Mouse (Mus musculus): ENCODE data around the gene Plcb4.

Plcb4 gene

GRCm38 (mm10) chr2:136012759-136013158 is 353.9 kb downstream of the Plcb4 start:
- no peak for DNase-seq (ENCODE audit: low spot score)

- no peak for DNase-seq (ENCODE audit: low spot score)
These were observed 389.7 kb downstream of the Plcb4 start for GRCm38 (mm10) chr2:136048464-136048863.

- DNase-seq (ENCODE audit: low spot score): no peak
These were observed 392.2 kb downstream of the Plcb4 start for GRCm38 (mm10) chr2:136050793-136051615.

GRCm38 (mm10) chr2:136051688-136052289 is 393.0 kb downstream of the Plcb4 start, which contains the start of gene Lamp5:
Gene Lamp5, plus strand, starts transcription at chr2:136052239.
- no peak for DNase-seq (ENCODE audit: low spot score)

GRCm38 (mm10) chr2:136057861-136058331 is 399.1 kb downstream of the Plcb4 start:
- no peak for DNase-seq (ENCODE audit: low spot score)

GRCm38 (mm10) chr2:136058398-136058797 is 399.6 kb downstream of the Plcb4 start:
- no peak for DNase-seq (ENCODE audit: low spot score)

- no peak for DNase-seq (ENCODE audit: low spot score)
These were observed 400.3 kb downstream of the Plcb4 start for GRCm38 (mm10) chr2:136059029-136059669.
